34 mouse cellular contexts compared by ENCODE assay signal in genomic region chr19:58747498-58748000, GRCm38 (mm10). TPM values are rescaled to one million over a fixed set of nuclear protein-coding genes. Genes with fewer than 3 reads are reported as not detected.
DNase-seq lines count a peak whose midpoint lies in the region; ATAC-seq and TF ChIP-seq lines count a peak whose summit lies in the region.
"Had no signal": no experiment of that assay in that cellular context is flagged by ENCODE, and none has a peak within 500 bp of the region (broad histone marks: within the 10 kb centered on the region; RNA-seq: fewer than 3 reads in every experiment).

No protein-coding gene starts in this region.

- H3K9ac ChIP-seq in intestine, embryonic 16.5 days (ENCODE audit: low read depth, low read length) = no peak overlapping the region
- no peak overlapping the region for H3K9ac ChIP-seq in stomach, postnatal 0 days (ENCODE audit: low read length)
- H3K9ac ChIP-seq: embryonic facial prominence, embryonic 12.5 days; embryonic facial prominence, embryonic 15.5 days; forebrain, postnatal 0 days; heart, embryonic 12.5 days; heart, embryonic 15.5 days; hindbrain, embryonic 14.5 days had no signal

- H3K36me3 ChIP-seq in intestine, embryonic 16.5 days (ENCODE audit: control insufficient read depth, insufficient read depth, low read length) = no peaks in the 10 kb centered on the region
- no peaks in the 10 kb centered on the region for H3K36me3 ChIP-seq in small intestine, adult 2 months (ENCODE audit: control insufficient read depth, insufficient read depth, low read length)
- no peaks in the 10 kb centered on the region for H3K36me3 ChIP-seq in stomach, postnatal 0 days (ENCODE audit: control insufficient read depth, insufficient read depth, low read length)
- H3K36me3 ChIP-seq: embryonic facial prominence, embryonic 12.5 days; embryonic facial prominence, embryonic 15.5 days; heart, embryonic 12.5 days; heart, embryonic 15.5 days had no signal

- H3K27ac ChIP-seq in intestine, embryonic 16.5 days (ENCODE audit: low read length) = no peak overlapping the region
- peak overlapping the region; percentile 25; the same call in 1 of the 2 replicates for H3K27ac ChIP-seq in small intestine, adult 2 months (ENCODE audit: insufficient read depth, low read depth, low read length)
- no peak overlapping the region for H3K27ac ChIP-seq in stomach, postnatal 0 days (replicated peaks)
- H3K27ac ChIP-seq: embryonic facial prominence, embryonic 12.5 days; embryonic facial prominence, embryonic 15.5 days; gastrocnemius, adult 2 months; heart, adult 2 months; heart, embryonic 15.5 days; hindbrain, embryonic 14.5 days; hindbrain, postnatal 0 days had no signal

- no peak overlapping the region for H3K4me3 ChIP-seq in intestine, embryonic 16.5 days (ENCODE audit: low read length)
- H3K4me3 ChIP-seq in small intestine, adult 2 months (ENCODE audit: low read depth, low read length) = no peak overlapping the region
- H3K4me3 ChIP-seq in stomach, postnatal 0 days (ENCODE audit: low read depth, low read length) = no peak overlapping the region
- H3K4me3 ChIP-seq: embryonic facial prominence, embryonic 12.5 days; embryonic facial prominence, embryonic 15.5 days; gastrocnemius, adult 2 months; heart, adult 2 months; heart, embryonic 12.5 days; heart, embryonic 15.5 days had no signal

- peak; percentile 66 for ATAC-seq in intestine, embryonic 16.5 days
- no peak for ATAC-seq in stomach, postnatal 0 days (ENCODE audit: low FRiP score, low TSS enrichment)
- ATAC-seq: CD4-positive, CD25-positive, alpha-beta regulatory T cell, adult 4 months; forebrain, embryonic 14.5 days; forebrain, postnatal 0 days; hindbrain, postnatal 0 days had no signal

- peak; percentile 3; the same call in 1 of the 2 replicates for TF ChIP-seq CTCF in small intestine, adult 2 months (IDR thresholded peaks at IDR 0.05; ENCODE audit: extremely low read depth, insufficient read length, insufficient replicate concordance, low read depth, low read length)
- TF ChIP-seq CTCF in stomach, postnatal 0 days (IDR thresholded peaks at IDR 0.05; ENCODE audit: low read depth) = no peak

- DNase-seq in testis, postnatal 10 days (ENCODE audit: low spot score) = peak; percentile 36
- no peak for DNase-seq in testis, postnatal 14 days (ENCODE audit: low spot score)
- DNase-seq in stomach, postnatal 0 days (ENCODE audit: low spot score) = peak; percentile 29
- no peak for DNase-seq in embryo, embryonic 10 days (ENCODE audit: low spot score)
- DNase-seq in right cerebral cortex, adult 18-20 months = no peak
- DNase-seq in left cerebral cortex, postnatal 36 days (ENCODE audit: low spot score in 2 of 2) = no peak
- DNase-seq: adrenal gland, adult 2 months; adrenal gland, postnatal 14 days; cerebellum, adult 11-12 months; cerebellum, adult 8-10 months; cerebellum, postnatal 10 days; cerebellum, postnatal 36 days; forebrain, postnatal 0 days; gastrocnemius, adult 2 months; gastrocnemius, postnatal 25 days; heart, adult 2 months; heart, postnatal 14 days; heart, postnatal 4 days had no signal

- intact Hi-C loops in left cerebral cortex, postnatal 36 days (cut with DNase I) = no loop called here

- H3K4me2 ChIP-seq in intestine, embryonic 16.5 days (ENCODE audit: low read depth, low read length) = no peak overlapping the region
- H3K4me2 ChIP-seq in stomach, postnatal 0 days (replicated peaks; ENCODE audit: low read depth) = no peak overlapping the region
- H3K4me2 ChIP-seq: embryonic facial prominence, embryonic 12.5 days; embryonic facial prominence, embryonic 15.5 days; heart, embryonic 12.5 days; heart, embryonic 15.5 days; hindbrain, embryonic 14.5 days had no signal

- H3K27me3 ChIP-seq in intestine, embryonic 16.5 days (replicated peaks; ENCODE audit: control insufficient read depth, insufficient read depth, low read length) = no peaks in the 10 kb centered on the region
- no peaks in the 10 kb centered on the region for H3K27me3 ChIP-seq in small intestine, adult 2 months (ENCODE audit: control insufficient read depth, insufficient read depth, low read length)
- H3K27me3 ChIP-seq in stomach, postnatal 0 days (ENCODE audit: control insufficient read depth, insufficient read depth, low read length) = no peaks in the 10 kb centered on the region
- H3K27me3 ChIP-seq: embryonic facial prominence, embryonic 12.5 days; embryonic facial prominence, embryonic 15.5 days; heart, embryonic 12.5 days; heart, embryonic 15.5 days had no signal

- 77% methylated on average over 9 of the region's 9 CpGs for WGBS in intestine, embryonic 16.5 days
- 19% methylated on average over 9 of the region's 9 CpGs for WGBS in small intestine, adult 2 months
- WGBS in stomach, postnatal 0 days = 74% methylated on average over 9 of the region's 9 CpGs

- 0 out of 2 replicates have a peak, but pooled peaks cover 3% of the 10 kb centered on the region for H3K4me1 ChIP-seq in intestine, embryonic 16.5 days (ENCODE audit: control insufficient read depth, insufficient read depth, low read length)
- peaks cover 16% of the 10 kb centered on the region; the same call in 1 of the 2 replicates for H3K4me1 ChIP-seq in small intestine, adult 2 months (ENCODE audit: control insufficient read depth, insufficient read depth, insufficient read length, low read length)
- H3K4me1 ChIP-seq in stomach, postnatal 0 days (replicated peaks; ENCODE audit: control insufficient read depth, insufficient read depth) = no peaks in the 10 kb centered on the region
- H3K4me1 ChIP-seq: embryonic facial prominence, embryonic 12.5 days; embryonic facial prominence, embryonic 15.5 days; heart, embryonic 12.5 days; heart, embryonic 15.5 days had no signal

- H3K9me3 ChIP-seq in intestine, embryonic 16.5 days (ENCODE audit: control insufficient read depth, low read length) = no peaks in the 10 kb centered on the region
- H3K9me3 ChIP-seq in stomach, postnatal 0 days (ENCODE audit: control insufficient read depth, low read length) = no peaks in the 10 kb centered on the region
- H3K9me3 ChIP-seq: embryonic facial prominence, embryonic 12.5 days; embryonic facial prominence, embryonic 15.5 days; heart, embryonic 12.5 days; heart, embryonic 15.5 days had no signal

- no peak for TF ChIP-seq EP300 in stomach, postnatal 0 days (optimal IDR thresholded peaks at IDR 0.05)

- TF ChIP-seq POLR2A in small intestine, adult 2 months (IDR thresholded peaks at IDR 0.05; ENCODE audit: low read depth, low read length) = no peak

RNA-seq across cellular contexts. Expression of gene Pnliprp2, which starts 12.0 kb away (rescaled TPM):
- polyA plus RNA-seq in intestine, embryonic 16.5 days (2015; fragmentation: Nextera tagmentation; extraction: Ambion mirVana) = 13.6 and 25.5 TPM in 2 replicates
- polyA plus RNA-seq in small intestine, adult 2 months (2012; rRNA removed) = 81.3 and 223 TPM in 2 replicates
- polyA plus RNA-seq in stomach, postnatal 0 days (2015; fragmentation: Nextera tagmentation; extraction: Ambion mirVana) = 3.9 and 4.2 TPM in 2 replicates
- under 1 TPM in 1 of 2 experiments, not detected in 1; 0.20 TPM for total RNA-seq in left cerebral cortex, postnatal 36 days (2021)
- total RNA-seq: adrenal gland, adult 2 months; adrenal gland, postnatal 14 days; forebrain, postnatal 0 days; gastrocnemius, adult 2 months; gastrocnemius, postnatal 25 days; heart, adult 2 months; heart, postnatal 14 days; hindbrain, postnatal 0 days; MEL had no signal
- polyA plus RNA-seq: adrenal gland, adult 2 months; C2C12; CD4-positive, CD25-positive, alpha-beta regulatory T cell, adult 4 months; embryonic facial prominence, embryonic 12.5 days; forebrain, embryonic 11.5 days; forebrain, postnatal 0 days; heart, adult 2 months; hindbrain, postnatal 0 days had no signal

RNA-seq across cellular contexts. Expression of gene Pnliprp1, which starts 18.9 kb away (rescaled TPM):
- 2,358 and 2,787 TPM in 2 replicates for polyA plus RNA-seq in intestine, embryonic 16.5 days (2015; fragmentation: Nextera tagmentation; extraction: Ambion mirVana)
- 3.3 and 1,368 TPM in 2 replicates for polyA plus RNA-seq in small intestine, adult 2 months (2012; rRNA removed)
- 10.3 and 11.8 TPM in 2 replicates for polyA plus RNA-seq in stomach, postnatal 0 days (2015; fragmentation: Nextera tagmentation; extraction: Ambion mirVana)
- under 1 TPM in 1 of 2 experiments, not detected in 1; 0.67 TPM for total RNA-seq in left cerebral cortex, postnatal 36 days (2021)
- total RNA-seq: adrenal gland, adult 2 months; forebrain, postnatal 0 days; gastrocnemius, adult 2 months; gastrocnemius, postnatal 25 days; heart, adult 2 months; heart, postnatal 14 days; hindbrain, postnatal 0 days; MEL had no signal
- polyA plus RNA-seq: adrenal gland, adult 2 months; C2C12; CD4-positive, CD25-positive, alpha-beta regulatory T cell, adult 4 months; cortical plate, adult 2 months; forebrain, embryonic 11.5 days; frontal cortex, adult 2 months; hindbrain, embryonic 11.5 days; hindbrain, embryonic 14.5 days; hindbrain, postnatal 0 days had no signal

RNA-seq across cellular contexts. Expression of gene 1700019N19Rik, which starts 46.7 kb away (rescaled TPM):
- not detected in 2 replicates for polyA plus RNA-seq in intestine, embryonic 16.5 days (2015; fragmentation: Nextera tagmentation; extraction: Ambion mirVana)
- polyA plus RNA-seq in small intestine, adult 2 months (2012; rRNA removed) = not detected in 2 replicates
- 0.10 TPM in 1 of 2 replicates, not detected in the other for polyA plus RNA-seq in stomach, postnatal 0 days (2015; fragmentation: Nextera tagmentation; extraction: Ambion mirVana)
- total RNA-seq in left cerebral cortex, postnatal 36 days (2021) = 1 to 10 TPM in 1 of 2 experiments, not detected in 1; 1.1 TPM
- total RNA-seq: adrenal gland, postnatal 14 days; forebrain, postnatal 0 days; gastrocnemius, adult 2 months; gastrocnemius, postnatal 25 days; heart, adult 2 months; heart, postnatal 14 days; hindbrain, postnatal 0 days; MEL had no signal
- polyA plus RNA-seq: adrenal gland, adult 2 months; C2C12; CD4-positive, CD25-positive, alpha-beta regulatory T cell, adult 4 months; embryonic facial prominence, embryonic 15.5 days; forebrain, embryonic 11.5 days; forebrain, embryonic 14.5 days; forebrain, postnatal 0 days; heart, embryonic 12.5 days; heart, embryonic 15.5 days; hindbrain, embryonic 11.5 days; hindbrain, embryonic 14.5 days; hindbrain, postnatal 0 days had no signal

Comparison
In these comparisons a context has a peak if more than half of its experiments do, and no peak if none do; other contexts are left out.
1. DNase-seq: peak in testis, postnatal 10 days (single experiment) and stomach, postnatal 0 days (single experiment); none in testis, postnatal 14 days (single experiment), embryo, embryonic 10 days (single experiment), right cerebral cortex, adult 18-20 months (single experiment) and left cerebral cortex, postnatal 36 days (0 of 2).